Mouse (Mus musculus) liver, embryonic 12.5 days (tissue): ENCODE data around the gene Ccdc180. TPM values are rescaled to one million over a fixed set of nuclear protein-coding genes. Genes with fewer than 3 reads are reported as not detected.
A peak's percentile ranks its signal among the peaks of the same experiment; 100 is the strongest.

Source experiments
- ATAC-seq: fragments of 200-750 bp; cut with Nextera tagmentation; 2 replicates; pipeline ENCODE4 v1.8.0; 2017; ENCODE audit warnings: moderate number of reproducible peaks, mild to moderate bottlenecking, moderate library complexity
- H3K27ac ChIP-seq: fragments of 300-500 bp; sonication (generic); 2 replicates; pipeline ENCODE4 v1.5.1; 2016; ENCODE audit warnings: mild to moderate bottlenecking
- H3K27me3 ChIP-seq: fragments of 300-500 bp; sonication (generic); replicated peaks from 2 replicates; pipeline ENCODE4 v1.6.1; 2016; ENCODE audit warnings: mild to moderate bottlenecking, moderate library complexity
- H3K36me3 ChIP-seq: fragments of 300-500 bp; sonication (generic); 2 replicates; pipeline ENCODE4 v1.6.1; 2016; ENCODE audit warnings: mild to moderate bottlenecking, moderate library complexity
- H3K4me1 ChIP-seq: fragments of 300-500 bp; sonication (generic); 2 replicates; pipeline ENCODE4 v1.6.1; 2016
- H3K4me2 ChIP-seq: fragments of 300-500 bp; sonication (generic); 2 replicates; pipeline ENCODE4 v1.6.1; 2016; ENCODE audit warnings: mild to moderate bottlenecking, moderate library complexity
- H3K4me3 ChIP-seq: fragments of 300-500 bp; sonication (generic); 2 replicates; pipeline ENCODE4 v1.5.1; 2016; ENCODE audit warnings: mild to moderate bottlenecking, moderate library complexity
- H3K9ac ChIP-seq: fragments of 300-500 bp; sonication (generic); 2 replicates; pipeline ENCODE4 v1.6.1; 2016; ENCODE audit warnings: mild to moderate bottlenecking, moderate library complexity
- H3K9me3 ChIP-seq: fragments of 300-500 bp; sonication (generic); replicated peaks from 2 replicates; pipeline ENCODE4 v1.6.1; 2016; ENCODE audit warnings: mild to moderate bottlenecking, moderate library complexity
- WGBS: fragments of 180-500 bp; shearing (Covaris S2); methylation state at CpG from one replicate; pipeline ENCODE4 v1.1.7; 2016; ENCODE audit not compliant: insufficient replicate concordance; 5-methylcytosine and 5-hydroxymethylcytosine counted together
- polyA plus RNA-seq: library from polyadenylated mRNA; unstranded; fragments of >200 nt; fragmentation: Nextera tagmentation; extraction: Ambion mirVana; gene quantifications from 2 replicates; pipeline ENCODE4 v1.2.1, GENCODE M21; 2016

Gene Ccdc180
- polyA plus RNA-seq: 0.12 and 0.13 TPM in 2 replicates

- Histone ChIP-seq H3K4me3 (no peak within 1 kb of the TSS), H3K9me3 (no peaks in the 10 kb centered on the region), H3K27ac (no peak within 1 kb of the TSS), H3K27me3 (peaks cover 9% of the 10 kb centered on the region; the same call in 1 of the 2 replicates), H3K36me3 (no peaks in the 10 kb centered on the region), H3K4me1 (0 out of 2 replicates have a peak, but pooled peaks cover 7% of the 10 kb centered on the region), H3K9ac (no peak within 1 kb of the TSS), H3K4me2 (no peak within 1 kb of the TSS)
- ATAC-seq: no peak
- 18% methylated on average over 19 of the region's 19 CpGs for WGBS
Observed at GRCm38 (mm10) chr4:45890066-45890761, at the start of gene Ccdc180. TSS of gene Ccdc180 (plus strand) at chr4:45890303.

DNA sequence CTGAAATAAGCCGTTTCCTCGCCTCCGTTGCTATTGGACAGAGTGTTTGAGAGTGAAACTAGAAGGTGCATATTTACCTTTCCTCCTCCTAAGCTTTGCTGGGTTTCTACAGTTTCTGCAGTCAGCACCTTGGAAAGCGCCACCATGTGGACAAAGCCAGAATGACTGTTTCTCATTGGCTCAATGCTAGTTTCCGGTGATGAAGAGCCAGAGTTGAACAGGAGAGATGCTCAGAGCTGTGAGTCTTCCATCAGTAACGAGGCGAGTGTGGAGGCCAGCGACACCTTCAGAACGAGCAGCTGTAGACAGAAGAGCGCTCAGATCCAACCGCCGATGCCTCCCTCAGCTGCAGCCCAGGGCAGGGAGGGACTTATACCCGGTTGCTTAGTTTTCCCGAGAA lies 45.7 kb upstream of the Ccdc180 start:
- Histone ChIP-seq H3K36me3 (no peaks in the 10 kb centered on the region), H3K27ac (no peak overlapping the region), H3K4me3 (no peak overlapping the region), H3K9me3 (no peaks in the 10 kb centered on the region), H3K4me2 (no peak overlapping the region), H3K27me3 (peaks cover 19% of the 10 kb centered on the region), H3K4me1 (no peaks in the 10 kb centered on the region), H3K9ac (no peak overlapping the region)
- ATAC-seq: no peak
- 33% methylated on average over 14 of the region's 14 CpGs for WGBS

GRCm38 (mm10) chr4:45846263-45846662 lies 43.8 kb upstream of the Ccdc180 start:
- 76% methylated on average over 2 of the region's 2 CpGs for WGBS
- peaks cover 29% of the 10 kb centered on the region for H3K27me3 ChIP-seq
- ATAC-seq: no peak

GRCm38 (mm10) chr4:45848109-45848824 lies 41.8 kb upstream of the Ccdc180 start, which contains the start of gene Stra6l:
TSS of gene Stra6l (plus strand) at chr4:45848664.
- ATAC-seq: no peak
- H3K27ac ChIP-seq: peak within 1 kb of the TSS; percentile 57; the same call in 1 of the 2 replicates
- H3K4me1 ChIP-seq: no peaks in the 10 kb centered on the region; the same call in 1 of the 2 replicates
- peak within 1 kb of the TSS; percentile 34 for H3K4me2 ChIP-seq
- WGBS: 34% methylated on average over 10 of the region's 10 CpGs
- H3K27me3 ChIP-seq: peaks cover 35% of the 10 kb centered on the region
- H3K36me3 ChIP-seq: no peaks in the 10 kb centered on the region
- no peaks in the 10 kb centered on the region for H3K9me3 ChIP-seq
- no peak within 1 kb of the TSS for H3K9ac ChIP-seq
- peak within 1 kb of the TSS; percentile 22; the same call in 1 of the 2 replicates for H3K4me3 ChIP-seq

More at GRCm38 (mm10) chr4:45846263-45846662, 43.8 kb upstream of the Ccdc180 start:
- Histone ChIP-seq H3K36me3 (no peaks in the 10 kb centered on the region), H3K4me1 (no peaks in the 10 kb centered on the region; the same call in 1 of the 2 replicates), H3K9ac (no peak overlapping the region), H3K4me3 (no peak overlapping the region), H3K9me3 (no peaks in the 10 kb centered on the region), H3K4me2 (no peak overlapping the region), H3K27ac (no peak overlapping the region)

DNA sequence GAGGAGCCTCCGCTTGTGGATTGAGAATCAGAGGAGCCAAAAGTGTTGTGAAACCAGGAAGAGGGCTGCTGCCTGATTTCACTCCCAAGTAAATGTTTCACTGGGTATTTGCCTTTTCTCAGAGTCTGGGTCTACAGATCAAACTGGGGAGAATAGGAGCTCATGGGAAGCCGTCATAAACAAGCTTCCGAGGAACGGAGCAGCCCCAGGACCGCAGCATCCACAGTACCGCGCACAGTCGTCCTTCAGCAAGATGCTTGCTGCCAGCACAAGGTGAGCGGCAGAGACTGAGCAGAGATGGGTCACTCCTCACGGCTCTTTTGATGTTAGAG lies 41.3 kb upstream of the Ccdc180 start:
- peak; percentile 34; the same call in 1 of the 2 replicates for ATAC-seq
- Histone ChIP-seq H3K9me3 (no peaks in the 10 kb centered on the region), H3K27ac (peak overlapping the region; percentile 57; the same call in 1 of the 2 replicates), H3K4me3 (peak overlapping the region; percentile 22; the same call in 1 of the 2 replicates), H3K4me2 (peak overlapping the region; percentile 34), H3K4me1 (no peaks in the 10 kb centered on the region; the same call in 1 of the 2 replicates), H3K36me3 (no peaks in the 10 kb centered on the region), H3K9ac (no peak overlapping the region), H3K27me3 (peaks cover 35% of the 10 kb centered on the region)
- 28% methylated on average over 10 of the region's 10 CpGs for WGBS

DNA sequence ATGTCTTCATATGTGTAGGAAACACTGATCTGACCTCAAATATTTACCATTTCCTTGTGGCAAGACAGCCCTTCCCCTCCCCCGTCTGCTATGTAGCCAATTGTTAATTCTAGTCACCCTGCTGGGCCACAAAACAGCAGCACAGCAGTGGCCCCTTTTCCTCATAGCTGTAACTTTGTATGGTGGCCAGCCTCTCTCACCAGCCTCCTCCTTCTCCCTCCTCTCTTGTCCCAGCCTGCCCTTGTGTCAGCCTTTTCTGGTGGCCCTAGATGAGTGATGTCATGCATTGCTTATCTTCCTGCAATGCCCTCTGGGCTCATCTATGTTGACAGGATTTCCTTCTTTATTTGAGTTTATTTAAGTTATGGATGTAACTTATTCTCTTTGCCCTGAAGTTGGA lies 40.7 kb upstream of the Ccdc180 start:
- H3K9me3 ChIP-seq: no peaks in the 10 kb centered on the region
- H3K4me2 ChIP-seq: peak overlapping the region; percentile 34; the same call in 1 of the 2 replicates
- no peak for ATAC-seq
- no peaks in the 10 kb centered on the region; the same call in 1 of the 2 replicates for H3K4me1 ChIP-seq
- no peak overlapping the region for H3K4me3 ChIP-seq
- H3K36me3 ChIP-seq: no peaks in the 10 kb centered on the region
- 28% methylated on average over 1 of the region's 1 CpGs for WGBS
- no peak overlapping the region for H3K9ac ChIP-seq
- peaks cover 35% of the 10 kb centered on the region for H3K27me3 ChIP-seq
- no peak overlapping the region for H3K27ac ChIP-seq

DNA sequence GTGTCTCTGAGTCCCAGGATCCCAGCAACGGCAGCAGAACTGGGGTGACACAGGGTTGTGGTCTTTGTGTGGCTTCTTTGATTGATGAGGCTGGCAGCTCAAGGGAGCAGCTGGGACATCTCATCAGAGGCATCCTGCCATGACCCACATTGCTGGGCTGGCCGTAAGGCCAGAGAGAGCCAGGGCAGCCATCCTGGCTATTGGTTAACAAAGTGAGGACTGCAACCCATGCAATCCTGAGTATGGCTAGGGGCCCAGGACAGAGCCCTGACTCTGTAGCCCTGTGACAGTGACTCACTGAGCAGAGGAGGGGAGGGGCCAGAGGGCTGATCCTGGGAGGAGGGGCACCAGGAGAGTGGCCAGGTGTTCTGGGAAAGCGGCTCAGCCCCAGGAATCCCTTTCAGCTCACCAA lies 38.5 kb upstream of the Ccdc180 start:
- Histone ChIP-seq H3K9ac (no peak overlapping the region), H3K27ac (no peak overlapping the region)
- ATAC-seq: peak; percentile 66

DNA sequence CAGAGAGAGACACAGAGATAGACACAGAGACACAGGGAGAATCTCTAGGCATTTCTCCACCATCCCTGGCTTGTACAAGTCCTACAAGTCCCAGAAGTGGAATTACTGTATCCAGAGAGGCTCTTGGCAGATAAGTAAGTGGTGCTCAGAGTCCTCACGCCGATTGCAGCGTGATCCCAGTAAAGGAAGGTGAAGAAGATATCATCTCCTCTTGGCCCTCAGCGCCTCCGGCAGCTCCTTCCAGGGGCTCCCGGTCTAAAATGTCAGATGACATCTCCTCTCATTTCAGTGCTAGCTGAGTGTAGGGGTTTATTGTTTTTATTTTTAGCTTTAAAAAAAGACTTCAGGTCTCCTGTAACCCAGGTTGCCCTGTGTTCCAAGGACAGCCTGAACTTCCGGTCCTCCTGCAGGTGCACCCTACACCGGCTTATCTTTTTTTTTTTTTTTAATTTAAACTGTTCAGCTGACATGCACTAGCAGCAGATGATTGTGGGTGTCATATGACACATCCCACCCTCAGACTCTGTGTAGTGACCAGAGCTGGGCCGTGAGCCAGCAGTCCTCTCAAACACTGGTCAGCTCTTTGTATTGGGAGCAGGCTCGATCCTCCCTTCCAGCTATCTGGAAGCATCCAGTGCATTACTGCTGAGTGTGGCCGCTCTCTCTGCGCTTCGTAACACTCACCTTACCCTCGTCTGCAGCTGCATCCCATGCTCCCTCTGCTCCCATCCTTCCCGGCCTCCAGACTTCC lies 36.4 kb upstream of the Ccdc180 start:
- no peak overlapping the region for H3K4me3 ChIP-seq
- H3K9me3 ChIP-seq: no peaks in the 10 kb centered on the region
- peaks cover 22% of the 10 kb centered on the region for H3K27me3 ChIP-seq
- no peaks in the 10 kb centered on the region; the same call in 1 of the 2 replicates for H3K4me1 ChIP-seq
- no peak overlapping the region for H3K9ac ChIP-seq
- no peaks in the 10 kb centered on the region for H3K36me3 ChIP-seq
- H3K27ac ChIP-seq: no peak overlapping the region
- no peak for ATAC-seq
- no peak overlapping the region for H3K4me2 ChIP-seq
- WGBS: 65% methylated on average over 15 of the region's 15 CpGs

More for the DNA sequence above, 38.5 kb upstream of the Ccdc180 start:
- H3K4me3 ChIP-seq: no peak overlapping the region
- peaks cover 35% of the 10 kb centered on the region for H3K27me3 ChIP-seq
- 23% methylated on average over 3 of the region's 3 CpGs for WGBS
- H3K36me3 ChIP-seq: no peaks in the 10 kb centered on the region
- no peaks in the 10 kb centered on the region; the same call in 1 of the 2 replicates for H3K4me1 ChIP-seq
- H3K4me2 ChIP-seq: no peak overlapping the region
- no peaks in the 10 kb centered on the region for H3K9me3 ChIP-seq

DNA sequence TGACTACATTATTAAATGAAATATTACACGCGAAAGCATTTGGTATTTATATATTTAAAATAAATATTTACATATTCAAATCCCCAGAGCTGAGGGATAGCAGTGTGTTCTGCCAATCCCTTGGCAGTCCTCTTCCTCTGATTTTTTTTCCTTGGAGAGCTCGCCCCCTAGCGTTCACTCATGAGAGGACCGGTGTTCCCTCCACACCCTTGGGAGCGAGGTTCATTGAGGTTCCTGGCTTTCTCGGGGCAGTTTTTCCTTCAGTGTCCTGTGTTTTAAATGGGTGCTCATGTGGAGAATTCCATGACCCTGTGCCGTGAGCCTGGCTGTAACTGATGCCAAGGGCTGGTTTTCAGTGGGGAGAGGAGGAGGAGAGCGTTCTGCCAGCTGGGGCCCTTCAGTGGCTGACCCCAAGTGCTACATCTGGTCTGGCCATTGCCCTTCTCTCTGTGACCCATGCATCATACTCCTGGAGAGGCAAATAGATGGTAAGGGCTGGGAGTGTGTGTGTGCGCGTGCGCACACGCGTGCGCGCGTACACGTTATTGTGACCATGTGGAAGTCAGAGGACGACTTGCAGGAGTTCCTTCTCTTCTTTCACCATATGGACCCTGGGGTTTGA lies 34.2 kb upstream of the Ccdc180 start:
- no peak overlapping the region for H3K4me2 ChIP-seq
- H3K4me3 ChIP-seq: no peak overlapping the region
- no peaks in the 10 kb centered on the region for H3K36me3 ChIP-seq
- H3K27ac ChIP-seq: no peak overlapping the region
- 48% methylated on average over 19 of the region's 19 CpGs for WGBS
- H3K9me3 ChIP-seq: no peaks in the 10 kb centered on the region
- no peak for ATAC-seq
- H3K4me1 ChIP-seq: no peaks in the 10 kb centered on the region
- H3K27me3 ChIP-seq: peaks cover 6% of the 10 kb centered on the region
- H3K9ac ChIP-seq: no peak overlapping the region

DNA sequence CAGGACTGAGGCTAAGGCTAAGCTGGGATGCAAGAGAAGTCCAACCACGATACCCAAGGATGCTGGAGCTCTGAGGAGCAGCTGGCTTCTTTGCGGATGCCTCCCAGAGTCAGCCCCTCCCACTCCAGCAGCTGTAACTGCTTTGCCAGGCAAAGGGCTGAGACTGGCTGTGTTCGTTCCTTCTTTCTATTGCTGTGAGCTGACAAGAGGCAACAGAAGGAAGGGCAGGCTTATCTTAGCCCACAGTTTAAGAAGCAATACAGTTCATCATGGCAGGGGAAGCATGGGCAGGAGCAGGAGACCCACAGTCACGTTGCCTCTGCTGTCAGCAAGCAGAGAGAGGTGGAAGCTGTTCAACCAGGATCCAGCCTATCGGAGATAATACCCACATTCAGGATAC lies 28.9 kb upstream of the Ccdc180 start:
- no peak overlapping the region for H3K4me3 ChIP-seq
- no peak overlapping the region for H3K9ac ChIP-seq
- H3K27ac ChIP-seq: no peak overlapping the region
- no peaks in the 10 kb centered on the region; the same call in 1 of the 2 replicates for H3K27me3 ChIP-seq
- 45% methylated on average over 5 of the region's 5 CpGs for WGBS
- H3K4me1 ChIP-seq: no peaks in the 10 kb centered on the region
- no peak overlapping the region for H3K4me2 ChIP-seq
- no peaks in the 10 kb centered on the region for H3K9me3 ChIP-seq
- no peaks in the 10 kb centered on the region for H3K36me3 ChIP-seq
- no peak for ATAC-seq

- no peak for ATAC-seq
- no peak overlapping the region for H3K9ac ChIP-seq
- no peaks in the 10 kb centered on the region for H3K9me3 ChIP-seq
- 0 out of 2 replicates have a peak, but pooled peaks cover 10% of the 10 kb centered on the region for H3K27me3 ChIP-seq
- H3K4me2 ChIP-seq: no peak overlapping the region
- H3K4me1 ChIP-seq: no peaks in the 10 kb centered on the region
- no peaks in the 10 kb centered on the region for H3K36me3 ChIP-seq
- 73% methylated on average over 8 of the region's 8 CpGs for WGBS
- no peak overlapping the region for H3K27ac ChIP-seq
- no peak overlapping the region for H3K4me3 ChIP-seq
Observed at GRCm38 (mm10) chr4:45867416-45867815, 22.7 kb upstream of the Ccdc180 start.
